Mouse (Mus musculus) heart, adult 2 months (tissue): Measurements from ENCODE around the gene Tap1. TPM values are rescaled to one million over a fixed set of nuclear protein-coding genes. Genes with fewer than 3 reads are reported as not detected.

Experiments used
- DNase-seq, 2 experiments: peaks; one replicate each; pipeline ENCODE4 v3.0.0; 2021
- H3K27ac ChIP-seq: fragments of 200-600 bp; 2 replicates; pipeline ENCODE4 v1.8.1; 2022
- H3K27me3 ChIP-seq: fragments of 200-500 bp; 2 replicates; pipeline ENCODE4 v1.6.1; 2012; ENCODE audit warnings: mild to moderate bottlenecking, low read length, inconsistent platforms, mixed read lengths; ENCODE audit not compliant: control insufficient read depth, insufficient read depth
- H3K36me3 ChIP-seq: fragments of 200-500 bp; 2 replicates; pipeline ENCODE4 v1.6.1; 2012; ENCODE audit warnings: low read length, inconsistent platforms; ENCODE audit not compliant: control insufficient read depth, insufficient read depth
- H3K4me1 ChIP-seq: fragments of 200-500 bp; 2 replicates; pipeline ENCODE4 v1.6.1; 2011; ENCODE audit warnings: low read length; ENCODE audit not compliant: control insufficient read depth, insufficient read depth
- H3K4me3 ChIP-seq: fragments of 200-600 bp; 2 replicates; pipeline ENCODE4 v1.8.1; 2022
- H3K79me2 ChIP-seq: fragments of 200-500 bp; replicated peaks from 2 replicates; pipeline ENCODE4 v1.6.1; 2012; ENCODE audit warnings: mild to moderate bottlenecking, inconsistent platforms, low read length, moderate library complexity, mixed read lengths; ENCODE audit not compliant: control insufficient read depth, insufficient read depth
- H3K9ac ChIP-seq: fragments of 200-500 bp; 2 replicates; pipeline ENCODE4 v1.6.1; 2012; ENCODE audit warnings: low read depth, mild to moderate bottlenecking, control low read depth, inconsistent platforms, low read length, mixed read lengths
- CTCF ChIP-seq: fragments of 200-600 bp; IDR thresholded peaks from 2 replicates; pipeline ENCODE4 v1.8.1; 2022; ENCODE audit warnings: antibody characterized with exemption, mild to moderate bottlenecking, moderate library complexity
- EP300 ChIP-seq: fragments of 200-500 bp; IDR thresholded peaks from 2 replicates; pipeline ENCODE4 v1.6.1; 2011; ENCODE audit warnings: low read depth, low read length, control low read depth; ENCODE audit not compliant: insufficient read depth
- POLR2A ChIP-seq: fragments of 200-500 bp; IDR thresholded peaks from 2 replicates; pipeline ENCODE4 v1.6.1; 2011; ENCODE audit warnings: mild to moderate bottlenecking, low read depth, low read length, control low read depth; ENCODE audit not compliant: insufficient read depth
- WGBS: fragments of 180-500 bp; shearing (Covaris S2); methylation state at CpG from one replicate; pipeline ENCODE4 v1.1.7; 2018; 5-methylcytosine and 5-hydroxymethylcytosine counted together
- intact Hi-C: fragments of 180-260 bp; cut with DNase I; formaldehyde crosslinking; loops from one replicate; pipeline ENCODE4 v1.15.1; 2025
- polyA plus RNA-seq: library from polyadenylated mRNA; depleted of rRNA; stranded (reverse); fragments of >200 nt; gene quantifications from 2 replicates; pipeline ENCODE4 v1.2.3, GENCODE M21; 2012
- total RNA-seq, 2 experiments: library from RNA; stranded (reverse); gene quantifications; 2 replicates each; pipeline ENCODE4 v1.2.3; 2021

The Tap1 gene
- total and polyA plus RNA-seq, 3 experiments, result 3.4 to 11.7 (median 7.2) TPM

- Histone ChIP-seq H3K9ac (no peak overlapping the region), H3K4me3 (peak overlapping the region; percentile 37; the same call in 1 of the 2 replicates), H3K79me2 (no peaks in the 10 kb centered on the region), H3K27ac (peak overlapping the region; percentile 5; the same call in 1 of the 2 replicates), H3K27me3 (no peaks in the 10 kb centered on the region), H3K4me1 (no peaks in the 10 kb centered on the region), H3K36me3 (no peaks in the 10 kb centered on the region)
- DNase-seq, result peak; percentile 80 to 84
- TF ChIP-seq CTCF (peak; percentile 85), EP300 (no peak)
- intact Hi-C loops, result loop anchor here (1.0 to 2.0 kb wide), 4 partner anchors 33 to 178 kb away; no protein-coding TSS in a partner anchor
- WGBS, result 21% methylated on average over 13 of the region's 13 CpGs
Observed at GRCm38 (mm10) chr17:34170877-34171498, 16.4 kb upstream of the Tap1 start.

GRCm38 (mm10) chr17:34172528-34172927 is 14.8 kb upstream of the Tap1 start:
- TF ChIP-seq EP300, result no peak
- peak; percentile 39 for TF ChIP-seq CTCF
- no peaks in the 10 kb centered on the region for H3K36me3 ChIP-seq
- intact Hi-C loops, result no loop called here
- H3K9ac ChIP-seq, result no peak overlapping the region
- H3K4me1 ChIP-seq, result no peaks in the 10 kb centered on the region
- H3K27me3 ChIP-seq, result no peaks in the 10 kb centered on the region
- no peak for DNase-seq
- no peak overlapping the region for H3K4me3 ChIP-seq
- H3K79me2 ChIP-seq, result no peaks in the 10 kb centered on the region
- over 99% methylated on average over 5 of the region's 5 CpGs for WGBS
- H3K27ac ChIP-seq, result no peak overlapping the region

- no peak overlapping the region for H3K4me3 ChIP-seq
- H3K79me2 ChIP-seq, result no peaks in the 10 kb centered on the region
- no peaks in the 10 kb centered on the region for H3K36me3 ChIP-seq
- intact Hi-C loops, result no loop called here
- no peaks in the 10 kb centered on the region for H3K27me3 ChIP-seq
- no peak for DNase-seq
- TF ChIP-seq CTCF (no peak), POLR2A (no peak), EP300 (no peak)
- 53% methylated on average over 1 of the region's 1 CpGs for WGBS
- no peak overlapping the region for H3K9ac ChIP-seq
- no peaks in the 10 kb centered on the region for H3K4me1 ChIP-seq
- no peak overlapping the region for H3K27ac ChIP-seq
Observed at GRCm38 (mm10) chr17:34174075-34174474, 13.3 kb upstream of the Tap1 start.

- Histone ChIP-seq H3K9ac (no peak overlapping the region), H3K27ac (no peak overlapping the region), H3K4me1 (no peaks in the 10 kb centered on the region), H3K79me2 (no peaks in the 10 kb centered on the region), H3K27me3 (no peaks in the 10 kb centered on the region), H3K4me3 (no peak overlapping the region), H3K36me3 (no peaks in the 10 kb centered on the region)
- 68% methylated on average over 4 of the region's 4 CpGs for WGBS
- intact Hi-C loops, result no loop called here
- no peak for TF ChIP-seq POLR2A
- TF ChIP-seq CTCF, result peak; percentile 54
- no peak for DNase-seq
Observed at GRCm38 (mm10) chr17:34177179-34177578, 10.2 kb upstream of the Tap1 start.

- H3K27me3 ChIP-seq, result no peaks in the 10 kb centered on the region
Observed at GRCm38 (mm10) chr17:34179019-34179418, 8.3 kb upstream of the Tap1 start.

GRCm38 (mm10) chr17:34179913-34180859 is 7.2 kb upstream of the Tap1 start:
- 63% methylated on average over 13 of the region's 13 CpGs for WGBS
- H3K4me3 ChIP-seq, result no peak overlapping the region
- intact Hi-C loops, result no loop called here
- TF ChIP-seq POLR2A (no peak), CTCF (no peak), EP300 (no peak)
- no peaks in the 10 kb centered on the region for H3K27me3 ChIP-seq
- no peak overlapping the region for H3K9ac ChIP-seq
- H3K79me2 ChIP-seq, result no peaks in the 10 kb centered on the region
- H3K36me3 ChIP-seq, result no peaks in the 10 kb centered on the region
- no peak for DNase-seq
- no peak overlapping the region for H3K27ac ChIP-seq
- H3K4me1 ChIP-seq, result no peaks in the 10 kb centered on the region

More at GRCm38 (mm10) chr17:34179019-34179418, 8.3 kb upstream of the Tap1 start:
- WGBS, result 43% methylated on average over 6 of the region's 6 CpGs
- TF ChIP-seq POLR2A (no peak), EP300 (no peak), CTCF (no peak)
- no peak for DNase-seq
- intact Hi-C loops, result no loop called here
- no peak overlapping the region for H3K4me3 ChIP-seq
- H3K9ac ChIP-seq, result no peak overlapping the region
- H3K4me1 ChIP-seq, result no peaks in the 10 kb centered on the region
- H3K36me3 ChIP-seq, result no peaks in the 10 kb centered on the region
- no peak overlapping the region for H3K27ac ChIP-seq
- H3K79me2 ChIP-seq, result no peaks in the 10 kb centered on the region
